Mouse (Mus musculus): ENCODE measurements around the gene Hist1h4j. TPM values are rescaled to one million over a fixed set of nuclear protein-coding genes. Genes with fewer than 3 reads are reported as not detected.
"Not testable (repeated sequence)": the region's sequence is repeated elsewhere in the genome, so short reads cannot be mapped to it uniquely, and the experiment has no call there.

Gene Hist1h4j
- total RNA-seq, 2 experiments from 2014 or later, result 5.4 TPM

DNA sequence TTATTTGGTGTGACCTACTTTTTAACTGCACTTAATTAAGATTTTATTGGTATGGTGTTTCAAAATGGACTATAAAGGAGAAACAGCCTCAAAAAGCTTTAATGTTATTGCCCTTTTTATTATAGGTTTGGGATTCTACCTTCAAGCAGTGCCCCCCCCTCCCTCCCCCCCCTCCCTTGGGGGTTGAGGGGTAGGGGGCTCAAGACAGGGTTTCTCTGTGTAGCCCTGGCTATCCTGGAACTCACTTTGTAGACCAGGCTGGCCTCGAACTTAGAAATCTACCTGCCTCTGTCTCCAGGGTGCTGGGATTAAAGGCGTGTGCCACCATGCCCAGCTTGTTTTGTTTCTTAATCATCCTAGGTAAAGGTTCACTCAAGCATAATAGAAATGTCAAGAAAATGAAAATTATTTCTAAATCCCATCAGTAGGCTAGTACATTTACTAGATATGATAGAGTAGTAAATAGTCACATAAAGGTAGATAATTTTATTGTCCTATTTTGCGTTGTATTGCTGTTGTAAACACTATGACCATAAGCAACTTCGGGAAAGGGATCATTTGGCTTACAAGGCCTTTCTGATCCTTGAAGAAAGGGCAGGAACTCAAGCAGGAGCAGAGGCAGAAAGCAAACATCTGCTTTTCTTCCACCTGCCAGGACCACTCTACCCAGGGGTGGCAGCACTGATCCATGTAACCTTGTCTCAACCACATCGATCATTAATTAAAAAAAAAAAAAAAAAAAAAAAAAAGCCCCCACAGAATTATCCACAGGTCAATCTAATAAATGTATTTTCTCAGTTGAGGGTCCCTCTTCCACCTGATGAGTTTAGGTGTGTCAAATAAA, 11.6 kb upstream of the Hist1h4j start:
- DNase-seq (ENCODE audit: low spot score in 2 of 2), result no peak

DNA sequence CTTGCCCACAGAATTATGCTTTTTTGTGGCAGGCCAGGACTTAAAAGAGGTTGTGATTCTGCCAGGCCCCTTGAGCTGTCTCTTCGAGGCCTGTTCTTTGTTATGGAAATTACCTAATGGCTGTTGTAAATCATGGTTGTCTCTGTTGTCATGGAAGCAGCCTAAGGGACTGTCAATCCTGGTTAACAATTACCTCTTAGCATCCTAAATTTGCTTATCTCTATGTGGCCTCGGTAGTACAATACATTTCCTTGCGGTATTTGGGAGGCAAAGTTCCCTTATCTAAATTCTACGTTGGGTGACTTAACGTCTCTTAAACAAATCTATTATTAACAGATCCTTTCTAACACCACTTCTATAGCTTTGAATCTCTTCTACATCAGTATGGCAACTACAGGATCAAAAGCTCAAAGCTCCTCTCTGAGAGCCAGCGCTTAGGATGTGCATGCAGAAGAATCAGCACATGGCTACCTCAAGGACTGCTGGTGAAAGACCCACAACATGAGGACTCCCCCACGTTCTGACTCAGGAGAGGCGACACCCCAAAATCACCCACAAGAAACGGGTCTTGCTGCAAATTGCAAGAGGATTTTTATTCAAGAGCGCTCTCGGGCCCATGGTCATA, 6.8 kb upstream of the Hist1h4j start:
- no peak for DNase-seq (ENCODE audit: low spot score in 2 of 2)

DNA sequence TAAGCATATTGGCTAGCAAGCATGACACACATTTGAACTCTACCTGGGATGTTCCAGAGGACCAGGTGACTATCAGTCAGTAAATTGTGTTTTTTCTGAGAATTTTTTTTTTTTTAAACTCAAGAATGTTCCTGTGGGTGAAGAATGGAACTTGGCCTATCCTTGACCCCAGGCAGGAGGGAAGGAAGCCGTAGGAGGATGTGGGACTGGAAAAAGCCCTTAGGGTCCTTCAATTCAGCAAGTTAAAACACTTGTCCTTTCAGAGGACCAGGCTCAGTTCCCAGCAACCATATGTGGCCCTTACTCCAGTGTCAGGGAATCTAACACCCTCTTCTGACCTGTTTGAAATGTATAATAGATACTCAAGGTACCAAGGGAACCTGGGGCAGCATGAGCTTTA, 5.3 kb upstream of the Hist1h4j start:
- no peak for DNase-seq (ENCODE audit: low spot score in 2 of 2)

DNA sequence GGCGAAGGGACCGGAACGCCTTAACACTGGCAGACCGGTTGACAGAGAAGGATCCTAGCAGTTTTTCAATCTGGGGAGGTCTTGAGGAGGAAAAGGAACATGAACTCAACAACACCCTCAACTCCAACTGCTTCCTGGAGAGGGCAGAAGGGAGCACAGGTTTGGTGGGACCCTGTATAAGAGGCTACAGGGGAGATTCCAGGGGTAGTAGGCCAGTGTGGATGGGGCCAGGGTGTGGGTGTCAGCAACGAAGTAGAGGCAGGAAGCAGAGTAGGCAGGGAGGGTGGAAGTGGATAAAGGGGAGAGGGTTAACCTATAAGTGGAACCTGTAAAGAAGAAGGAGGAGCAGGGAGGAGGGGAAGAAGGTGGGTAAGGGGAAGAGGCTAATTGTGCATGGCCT, 1.4 kb upstream of the Hist1h4j start:
- no peak for DNase-seq (ENCODE audit: low spot score in 2 of 2)

DNA sequence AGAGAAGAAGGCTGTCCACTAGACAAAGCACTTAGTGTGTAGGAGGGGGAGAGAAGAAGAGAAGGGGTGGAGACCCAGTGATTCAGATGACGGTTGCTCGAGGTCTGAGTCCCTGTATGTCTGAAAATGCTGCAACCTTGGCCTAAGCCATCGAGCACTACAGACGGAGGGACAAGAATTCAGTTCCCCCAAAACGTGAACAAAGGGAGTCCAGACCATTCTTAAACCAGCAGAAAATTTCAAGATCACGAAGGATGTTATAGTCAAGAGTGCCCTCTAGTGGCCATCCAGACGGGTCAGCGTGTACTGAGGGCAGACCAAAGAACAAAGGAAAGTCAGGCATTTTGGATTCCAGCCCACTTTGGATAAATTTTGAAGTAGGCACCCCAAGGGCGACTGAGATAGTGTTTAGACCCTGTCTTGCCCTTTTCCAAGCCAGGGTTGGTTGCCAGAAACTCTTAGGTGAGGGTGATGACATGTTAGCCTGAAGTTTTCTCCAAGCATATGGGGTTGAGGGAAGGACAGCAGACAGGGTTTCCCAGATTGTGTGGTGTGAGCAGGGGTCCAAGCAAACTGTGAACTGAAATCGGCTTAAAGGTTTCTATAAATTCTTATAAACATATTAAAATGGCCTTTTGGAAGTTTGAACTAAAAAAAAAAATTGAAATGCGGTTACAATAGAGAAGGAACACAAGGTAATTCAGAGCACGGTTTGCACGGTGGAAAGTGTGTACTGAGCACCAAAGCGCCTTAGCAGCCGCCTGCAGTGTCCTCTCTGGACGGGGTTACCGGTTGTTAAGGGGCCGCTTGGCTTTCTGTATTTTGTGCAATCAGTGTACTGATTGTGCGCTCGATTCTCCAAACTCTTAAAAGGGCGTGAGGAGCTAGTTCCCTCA, 606 bp upstream of the Hist1h4j start:
- DNase-seq (ENCODE audit: low spot score in 2 of 2), result peak; percentile 50 to 67

GRCm38 (mm10) chr13:21745006-21745405, 10.1 kb downstream of the Hist1h4j start:
- no peak for DNase-seq (ENCODE audit: low spot score in 2 of 2)

- DNase-seq (ENCODE audit: low spot score in 2 of 2), result no peak
Measured at GRCm38 (mm10) chr13:21749387-21750158, 14.7 kb downstream of the Hist1h4j start.

GRCm38 (mm10) chr13:21750159-21751017, 15.5 kb downstream of the Hist1h4j start, which contains the start of gene Hist1h4k:
Hist1h4k (minus strand) TSS chr13:21750505.
- DNase-seq (ENCODE audit: low spot score in 2 of 2), result peak; percentile 69 to 76

GRCm38 (mm10) chr13:21751417-21751816, 16.6 kb downstream of the Hist1h4j start:
- DNase-seq (ENCODE audit: low spot score in 2 of 2), result no peak

DNA sequence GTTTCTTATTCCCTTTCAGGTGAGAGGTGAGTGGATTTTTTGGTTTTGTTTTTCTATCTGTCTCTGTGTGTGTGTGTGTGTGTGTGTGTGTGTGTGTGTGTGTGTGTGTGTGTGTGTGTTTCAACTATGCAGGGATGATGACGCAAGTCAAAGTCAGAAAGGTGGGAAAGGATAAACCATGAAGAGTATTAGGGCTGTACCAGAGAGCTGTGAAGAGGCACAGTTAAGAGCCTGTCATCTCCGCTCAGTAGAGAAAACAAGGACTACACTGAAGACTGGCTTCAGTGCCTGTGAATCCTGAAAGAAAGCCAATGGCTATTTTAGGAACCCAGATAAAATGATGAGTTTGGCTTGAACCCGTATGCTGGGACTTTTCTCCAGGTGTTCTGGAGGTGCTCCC, 17.0 kb downstream of the Hist1h4j start:
- no peak for DNase-seq (ENCODE audit: low spot score in 2 of 2)

- no peak for DNase-seq (ENCODE audit: low spot score in 2 of 2)
Measured at GRCm38 (mm10) chr13:21752356-21752755, 17.5 kb downstream of the Hist1h4j start.

GRCm38 (mm10) chr13:21753051-21753523, 18.2 kb downstream of the Hist1h4j start:
- no peak for DNase-seq (ENCODE audit: low spot score in 2 of 2)

- peak; percentile 26 to 54 for DNase-seq (ENCODE audit: low spot score in 2 of 2)
Measured at GRCm38 (mm10) chr13:21753524-21754285, 18.8 kb downstream of the Hist1h4j start, which contains the start of the genes Hist1h2ak and Hist1h2bn. Hist1h2ak (minus strand) TSS chr13:21753827. Hist1h2bn (plus strand) TSS chr13:21754123.

GRCm38 (mm10) chr13:21754294-21755001, 19.6 kb downstream of the Hist1h4j start:
- DNase-seq (ENCODE audit: low spot score in 2 of 2), result not testable (repeated sequence)

DNA sequence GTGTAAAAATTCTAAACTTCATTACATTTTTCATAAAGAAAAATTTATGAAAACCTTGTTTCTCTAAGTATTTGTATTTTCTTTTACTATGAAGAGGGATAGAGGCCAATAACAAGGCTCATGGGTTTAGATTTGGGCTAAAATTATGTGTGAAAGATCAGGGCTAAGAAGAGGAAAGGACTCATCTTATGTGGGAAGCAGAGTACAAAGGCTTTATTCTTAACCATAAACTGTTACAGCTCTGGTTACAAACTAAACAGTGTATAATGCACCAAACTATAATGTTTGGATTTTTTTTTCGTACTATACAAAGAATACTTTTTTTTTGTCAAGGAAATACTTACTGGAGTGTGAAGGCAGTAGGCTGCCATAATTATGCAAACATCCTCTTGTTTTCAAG, 20.8 kb downstream of the Hist1h4j start:
- DNase-seq (ENCODE audit: low spot score in 2 of 2), result no peak

GRCm38 (mm10) chr13:21778814-21779766, 44.2 kb downstream of the Hist1h4j start:
- DNase-seq (ENCODE audit: low spot score in 2 of 2), result peak; percentile 30 to 36
